Mouse (Mus musculus): ENCODE measurements at regions not wholly inside any gene's neighbourhood (a gene's known extent, or its start where the extent isn't known, plus 50 kb on each side); places are given as distances from the start of the nearest gene placed in this dataset.

- H3K36me3 ChIP-seq (ENCODE audit: control insufficient read depth, insufficient read depth, low read length), result no peaks in the 10 kb centered on the region
- H3K9me3 ChIP-seq (ENCODE audit: control insufficient read depth, low read length), result no peaks in the 10 kb centered on the region
- no peak for DNase-seq (ENCODE audit: low spot score, missing footprints)
- H3K27ac ChIP-seq (ENCODE audit: low read depth, low read length), result no peak overlapping the region
- ATAC-seq (ENCODE audit: low FRiP score), result no peak
- no peaks in the 10 kb centered on the region for H3K27me3 ChIP-seq (ENCODE audit: control insufficient read depth, insufficient read depth, low read length)
- WGBS, result 92% methylated on average over 1 of the region's 1 CpGs
- no peak overlapping the region for H3K4me2 ChIP-seq
- no peak overlapping the region for H3K4me3 ChIP-seq (ENCODE audit: low read depth, low read length)
- no peak overlapping the region for H3K9ac ChIP-seq (ENCODE audit: low read length)
- H3K4me1 ChIP-seq (ENCODE audit: control insufficient read depth, insufficient read depth, low read length), result no peaks in the 10 kb centered on the region
These were observed 232.0 kb downstream of the Wdr72 start for GRCm38 (mm10) chr9:74342176-74342575.

GRCm38 (mm10) chr9:74345027-74345426, 234.9 kb downstream of the Wdr72 start:
- WGBS, result 77% methylated on average over 7 of the region's 7 CpGs
- ATAC-seq (ENCODE audit: low FRiP score), result no peak
- Histone ChIP-seq H3K27ac (ENCODE audit: low read depth, low read length) (no peak overlapping the region), H3K4me2 (no peak overlapping the region), H3K9ac (ENCODE audit: low read length) (no peak overlapping the region), H3K36me3 (ENCODE audit: control insufficient read depth, insufficient read depth, low read length) (no peaks in the 10 kb centered on the region), H3K9me3 (ENCODE audit: control insufficient read depth, low read length) (no peaks in the 10 kb centered on the region), H3K27me3 (ENCODE audit: control insufficient read depth, insufficient read depth, low read length) (no peaks in the 10 kb centered on the region), H3K4me1 (ENCODE audit: control insufficient read depth, insufficient read depth, low read length) (no peaks in the 10 kb centered on the region), H3K4me3 (ENCODE audit: low read depth, low read length) (no peak overlapping the region)
- no peak for DNase-seq (ENCODE audit: low spot score, missing footprints)

GRCm38 (mm10) chr9:74348776-74349175, 238.6 kb downstream of the Wdr72 start:
- ATAC-seq (ENCODE audit: low FRiP score), result 0 out of 2 replicates have a peak, but pooled peaks have one; percentile 42
- no peaks in the 10 kb centered on the region for H3K9me3 ChIP-seq (ENCODE audit: control insufficient read depth, low read length)
- peak; percentile 86 for DNase-seq (ENCODE audit: low spot score, missing footprints)
- H3K9ac ChIP-seq (ENCODE audit: low read length), result no peak overlapping the region
- no peaks in the 10 kb centered on the region for H3K4me1 ChIP-seq (ENCODE audit: control insufficient read depth, insufficient read depth, low read length)
- no peaks in the 10 kb centered on the region for H3K36me3 ChIP-seq (ENCODE audit: control insufficient read depth, insufficient read depth, low read length)
- H3K4me3 ChIP-seq (ENCODE audit: low read depth, low read length), result no peak overlapping the region
- 15% methylated on average over 2 of the region's 2 CpGs for WGBS
- H3K27ac ChIP-seq (ENCODE audit: low read depth, low read length), result no peak overlapping the region
- H3K4me2 ChIP-seq, result no peak overlapping the region
- H3K27me3 ChIP-seq (ENCODE audit: control insufficient read depth, insufficient read depth, low read length), result no peaks in the 10 kb centered on the region

- H3K4me2 ChIP-seq, result no peak overlapping the region
- no peak for ATAC-seq (ENCODE audit: low FRiP score)
- no peak overlapping the region for H3K9ac ChIP-seq (ENCODE audit: low read length)
- H3K27me3 ChIP-seq (ENCODE audit: control insufficient read depth, insufficient read depth, low read length), result no peaks in the 10 kb centered on the region
- H3K9me3 ChIP-seq (ENCODE audit: control insufficient read depth, low read length), result no peaks in the 10 kb centered on the region
- no peaks in the 10 kb centered on the region for H3K4me1 ChIP-seq (ENCODE audit: control insufficient read depth, insufficient read depth, low read length)
- no peaks in the 10 kb centered on the region for H3K36me3 ChIP-seq (ENCODE audit: control insufficient read depth, insufficient read depth, low read length)
- H3K4me3 ChIP-seq (ENCODE audit: low read depth, low read length), result no peak overlapping the region
- DNase-seq (ENCODE audit: low spot score, missing footprints), result no peak
- no peak overlapping the region for H3K27ac ChIP-seq (ENCODE audit: low read depth, low read length)
- 33% methylated on average over 3 of the region's 3 CpGs for WGBS
These were observed 255.8 kb downstream of the Wdr72 start for GRCm38 (mm10) chr9:74365930-74366438.

- Histone ChIP-seq H3K36me3 (ENCODE audit: control insufficient read depth, insufficient read depth, low read length) (no peaks in the 10 kb centered on the region), H3K4me3 (ENCODE audit: low read depth, low read length) (no peak overlapping the region), H3K9me3 (ENCODE audit: control insufficient read depth, low read length) (no peaks in the 10 kb centered on the region), H3K4me2 (no peak overlapping the region), H3K4me1 (ENCODE audit: control insufficient read depth, insufficient read depth, low read length) (no peaks in the 10 kb centered on the region), H3K9ac (ENCODE audit: low read length) (no peak overlapping the region), H3K27me3 (ENCODE audit: control insufficient read depth, insufficient read depth, low read length) (no peaks in the 10 kb centered on the region), H3K27ac (ENCODE audit: low read depth, low read length) (no peak overlapping the region)
- DNase-seq (ENCODE audit: low spot score, missing footprints) (no peak), ATAC-seq (ENCODE audit: low FRiP score) (no peak)
These were observed 266.0 kb downstream of the Wdr72 start for GRCm38 (mm10) chr9:74376191-74376590.

- no peaks in the 10 kb centered on the region for H3K4me1 ChIP-seq (ENCODE audit: control insufficient read depth, insufficient read depth, low read length)
- no peaks in the 10 kb centered on the region for H3K36me3 ChIP-seq (ENCODE audit: control insufficient read depth, insufficient read depth, low read length)
- no peak overlapping the region for H3K9ac ChIP-seq (ENCODE audit: low read length)
- no peak overlapping the region for H3K4me3 ChIP-seq (ENCODE audit: low read depth, low read length)
- H3K27ac ChIP-seq (ENCODE audit: low read depth, low read length), result no peak overlapping the region
- no peaks in the 10 kb centered on the region for H3K9me3 ChIP-seq (ENCODE audit: control insufficient read depth, low read length)
- no peaks in the 10 kb centered on the region for H3K27me3 ChIP-seq (ENCODE audit: control insufficient read depth, insufficient read depth, low read length)
- H3K4me2 ChIP-seq, result no peak overlapping the region
- DNase-seq (ENCODE audit: low spot score, missing footprints) (no peak), ATAC-seq (ENCODE audit: low FRiP score) (no peak)
These were observed 267.0 kb downstream of the Wdr72 start for GRCm38 (mm10) chr9:74377204-74377603.

- Histone ChIP-seq H3K4me3 (ENCODE audit: low read depth, low read length) (no peak overlapping the region), H3K4me2 (no peak overlapping the region), H3K27me3 (ENCODE audit: control insufficient read depth, insufficient read depth, low read length) (no peaks in the 10 kb centered on the region), H3K9ac (ENCODE audit: low read length) (no peak overlapping the region), H3K36me3 (ENCODE audit: control insufficient read depth, insufficient read depth, low read length) (no peaks in the 10 kb centered on the region), H3K4me1 (ENCODE audit: control insufficient read depth, insufficient read depth, low read length) (no peaks in the 10 kb centered on the region; the same call in 1 of the 2 replicates), H3K27ac (ENCODE audit: low read depth, low read length) (0 out of 2 replicates have a peak overlapping the region, but pooled peaks have one; percentile 7), H3K9me3 (ENCODE audit: control insufficient read depth, low read length) (no peaks in the 10 kb centered on the region)
- no peak for DNase-seq (ENCODE audit: low spot score, missing footprints)
- WGBS, result 30% methylated on average over 8 of the region's 8 CpGs
- ATAC-seq (ENCODE audit: low FRiP score), result peak; percentile 75
These were observed 274.2 kb downstream of the Wdr72 start for GRCm38 (mm10) chr9:74384206-74384896.

GRCm38 (mm10) chr9:74425594-74425993, 315.4 kb downstream of the Wdr72 start:
- no peaks in the 10 kb centered on the region for H3K27me3 ChIP-seq (ENCODE audit: control insufficient read depth, insufficient read depth, low read length)
- no peaks in the 10 kb centered on the region for H3K9me3 ChIP-seq (ENCODE audit: control insufficient read depth, low read length)
- H3K27ac ChIP-seq (ENCODE audit: low read depth, low read length), result no peak overlapping the region
- 94% methylated on average over 2 of the region's 2 CpGs for whole genome bisulfite sequencing
- H3K4me1 ChIP-seq (ENCODE audit: control insufficient read depth, insufficient read depth, low read length), result 0 out of 2 replicates have a peak, but pooled peaks cover 2% of the 10 kb centered on the region
- no peak overlapping the region for H3K4me3 ChIP-seq (ENCODE audit: low read depth, low read length)
- no peaks in the 10 kb centered on the region for H3K36me3 ChIP-seq (ENCODE audit: control insufficient read depth, insufficient read depth, low read length)
- H3K4me2 ChIP-seq, result no peak overlapping the region
- DNase-seq (ENCODE audit: low spot score, missing footprints), result no peak
- no peak for ATAC-seq (ENCODE audit: low FRiP score)
- H3K9ac ChIP-seq (ENCODE audit: low read length), result no peak overlapping the region

- DNase-seq (ENCODE audit: low spot score, missing footprints), result peak; percentile 37
- WGBS, result 92% methylated on average over 5 of the region's 5 CpGs
These were observed 339.8 kb downstream of the Wdr72 start for GRCm38 (mm10) chr9:74449981-74450380.

More at GRCm38 (mm10) chr9:74449981-74450380, 339.8 kb downstream of the Wdr72 start:
- Histone ChIP-seq H3K4me1 (ENCODE audit: control insufficient read depth, insufficient read depth, low read length) (no peaks in the 10 kb centered on the region), H3K9ac (ENCODE audit: low read length) (no peak overlapping the region), H3K36me3 (ENCODE audit: control insufficient read depth, insufficient read depth, low read length) (no peaks in the 10 kb centered on the region), H3K4me2 (no peak overlapping the region), H3K4me3 (ENCODE audit: low read depth, low read length) (no peak overlapping the region), H3K27me3 (ENCODE audit: control insufficient read depth, insufficient read depth, low read length) (no peaks in the 10 kb centered on the region), H3K27ac (ENCODE audit: low read depth, low read length) (no peak overlapping the region), H3K9me3 (ENCODE audit: control insufficient read depth, low read length) (no peaks in the 10 kb centered on the region)
- no peak for ATAC-seq (ENCODE audit: low FRiP score)
